Mouse (Mus musculus) hindbrain, embryonic 12.5 days (tissue): ENCODE results near the gene Pdcd2. TPM values are rescaled to one million over a fixed set of nuclear protein-coding genes. Genes with fewer than 3 reads are reported as not detected.

Source experiments
- ATAC-seq: fragments of 200-750 bp; cut with Nextera tagmentation; 2 replicates; pipeline ENCODE4 v1.8.0; 2017; ENCODE audit warnings: moderate TSS enrichment; ENCODE audit not compliant: low FRiP score
- H3K27ac ChIP-seq: fragments of 300-500 bp; sonication (generic); 2 replicates; pipeline ENCODE4 v1.5.1; 2016; ENCODE audit warnings: mild to moderate bottlenecking
- H3K27me3 ChIP-seq: fragments of 300-500 bp; sonication (generic); 2 replicates; pipeline ENCODE4 v1.6.1; 2016; ENCODE audit warnings: mild to moderate bottlenecking
- H3K36me3 ChIP-seq: fragments of 300-500 bp; sonication (generic); 2 replicates; pipeline ENCODE4 v1.6.1; 2016; ENCODE audit warnings: mild to moderate bottlenecking
- H3K4me1 ChIP-seq: fragments of 300-500 bp; sonication (generic); 2 replicates; pipeline ENCODE4 v1.6.1; 2016
- H3K4me2 ChIP-seq: fragments of 300-500 bp; sonication (generic); replicated peaks from 2 replicates; pipeline ENCODE4 v1.6.1; 2016; ENCODE audit warnings: mild to moderate bottlenecking
- H3K4me3 ChIP-seq: fragments of 300-500 bp; sonication (generic); 2 replicates; pipeline ENCODE4 v1.5.1; 2016; ENCODE audit warnings: mild to moderate bottlenecking
- H3K9ac ChIP-seq: fragments of 300-500 bp; sonication (generic); 2 replicates; pipeline ENCODE4 v1.6.1; 2016; ENCODE audit warnings: mild to moderate bottlenecking, moderate library complexity
- H3K9me3 ChIP-seq: fragments of 300-500 bp; sonication (generic); replicated peaks from 2 replicates; pipeline ENCODE4 v1.6.1; 2016; ENCODE audit warnings: mild to moderate bottlenecking
- whole genome bisulfite sequencing: fragments of 180-500 bp; shearing (Covaris S2); methylation state at CpG from one replicate; pipeline ENCODE4 v1.1.7; 2016; 5-methylcytosine and 5-hydroxymethylcytosine counted together
- polyA plus RNA-seq: library from polyadenylated mRNA; unstranded; fragments of >200 nt; fragmentation: Nextera tagmentation; extraction: Ambion mirVana; gene quantifications from 2 replicates; pipeline ENCODE4 v1.2.1, GENCODE M21; 2016

The Pdcd2 gene
- polyA plus RNA-seq, 1 experiment from 2014 or later: 67.4 TPM

DNA sequence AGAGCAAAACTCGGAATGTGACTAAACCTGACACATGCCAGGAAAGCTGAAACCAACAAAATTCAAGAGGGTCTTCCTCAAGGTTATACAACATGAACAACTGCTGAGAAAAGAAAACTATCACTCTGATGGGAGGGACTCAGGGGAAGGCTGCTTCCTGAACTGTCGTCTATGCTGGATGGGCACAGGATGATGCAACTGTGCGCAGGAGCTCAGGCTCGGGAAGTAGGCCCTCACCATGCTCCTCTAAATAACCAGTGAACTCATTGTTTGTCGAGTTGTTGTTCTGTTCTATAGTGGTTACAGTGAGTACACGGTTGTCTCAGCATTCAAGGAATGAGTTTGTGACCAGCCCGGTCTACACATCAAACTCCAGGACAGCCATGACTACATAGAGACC, 36.6 kb downstream of the Pdcd2 start:
- H3K4me3 ChIP-seq: no peak overlapping the region

DNA sequence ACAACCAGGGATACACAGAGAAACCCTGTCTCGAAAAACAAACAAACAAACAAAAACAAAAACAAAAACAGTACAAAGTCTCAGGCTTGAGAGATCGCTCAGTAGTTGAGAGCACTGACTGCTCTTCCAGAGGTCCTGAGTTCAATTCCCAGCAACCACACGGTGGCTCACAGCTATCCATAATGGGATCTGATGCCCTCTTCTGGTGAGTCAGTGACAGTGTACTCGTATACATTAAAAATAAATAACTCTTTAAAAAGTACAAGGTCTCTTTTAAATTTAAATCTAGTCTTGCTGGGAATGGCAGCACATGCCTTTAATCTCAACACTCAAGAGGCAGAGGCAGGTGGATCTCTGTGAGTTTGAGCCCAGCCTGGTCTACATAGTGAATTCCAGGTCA, 54.4 kb downstream of the Pdcd2 start:
- Histone ChIP-seq H3K4me1 (0 out of 2 replicates have a peak, but pooled peaks cover 2% of the 10 kb centered on the region), H3K36me3 (peaks cover 78% of the 10 kb centered on the region), H3K4me2 (no peak overlapping the region), H3K9ac (no peak overlapping the region), H3K27me3 (no peaks in the 10 kb centered on the region), H3K27ac (no peak overlapping the region), H3K4me3 (no peak overlapping the region), H3K9me3 (no peaks in the 10 kb centered on the region)
- 90% methylated on average over 4 of the region's 4 CpGs for WGBS
- ATAC-seq: no peak

More for the DNA sequence above, 36.6 kb downstream of the Pdcd2 start:
- no peak overlapping the region for H3K9ac ChIP-seq
- H3K36me3 ChIP-seq: peaks cover 58% of the 10 kb centered on the region
- H3K9me3 ChIP-seq: no peaks in the 10 kb centered on the region
- no peak for ATAC-seq
- no peak overlapping the region for H3K27ac ChIP-seq
- 94% methylated on average over 7 of the region's 7 CpGs for WGBS
- no peaks in the 10 kb centered on the region for H3K27me3 ChIP-seq
- H3K4me1 ChIP-seq: peaks cover 6% of the 10 kb centered on the region; the same call in 1 of the 2 replicates
- no peak overlapping the region for H3K4me2 ChIP-seq

Other genes starting within 250 kb of the Pdcd2 start
- 61.9 and 65.5 TPM in 2 replicates for gene Dll1, start 150.4 kb downstream of the Pdcd2 start, polyA plus RNA-seq
- gene Fam120b, start 131.1 kb downstream of the Pdcd2 start, polyA plus RNA-seq: 41.6 and 44.6 TPM in 2 replicates
- gene Psmb1, start 27.6 kb downstream of the Pdcd2 start, polyA plus RNA-seq: 219 and 233 TPM in 2 replicates
- gene Tbp, start 27.4 kb downstream of the Pdcd2 start, polyA plus RNA-seq: 55.2 and 60.4 TPM in 2 replicates
- gene Prdm9, start 37.1 kb upstream of the Pdcd2 start, polyA plus RNA-seq: 3.1 and 3.5 TPM in 2 replicates
- 41.6 and 45.4 TPM in 2 replicates for gene Chd1, start 177.7 kb upstream of the Pdcd2 start, polyA plus RNA-seq